Mouse (Mus musculus) left cerebral cortex, postnatal 14 days (tissue): ENCODE measurements around the gene Ankrd33b. TPM values are rescaled to one million over a fixed set of nuclear protein-coding genes. Genes with fewer than 3 reads are reported as not detected.

ENCODE experiments used
- DNase-seq, 2 experiments: peaks; one replicate each; pipeline ENCODE4 v3.0.0; 2021 to 2022; ENCODE audit warnings: low spot score in 2 of 2, mixed read lengths in 1 of 2
- intact Hi-C: fragments of 180-260 bp; cut with DNase I; formaldehyde crosslinking; loops from one replicate; pipeline ENCODE4 v1.15.1; 2025
- long read RNA-seq, 2 experiments: library from polyadenylated mRNA; stranded (forward); transcript quantifications; one replicate each; pipeline ENCODE4 v2.0.0; 2021
- total RNA-seq, 2 experiments: library from RNA; stranded (reverse); gene quantifications; 2 replicates each; pipeline ENCODE4 v1.2.3; 2021

Gene Ankrd33b
- total RNA-seq = 10 to 100 TPM; 24.2 to 30.9 TPM
- long read RNA-seq, experiment 1, full-length matches to known transcripts = 14 of 22 reads
- long read RNA-seq, experiment 1, partial matches to known transcripts = 0 of 22 reads
- long read RNA-seq, experiment 1, other reads (novel, unspliced or antisense) = 8 of 22 reads
- long read RNA-seq, experiment 2, full-length matches to known transcripts = 8 of 13 reads
- long read RNA-seq, experiment 2, partial matches to known transcripts = 0 of 13 reads
- long read RNA-seq, experiment 2, other reads (novel, unspliced or antisense) = 5 of 13 reads

- intact Hi-C loops = loop anchor here (5.0 kb wide), 2 partner anchors 50 kb away; no protein-coding TSS in a partner anchor
Observed at GRCm38 (mm10) chr15:31367481-31368200, at the start of gene Ankrd33b. Gene Ankrd33b (minus strand): TSS chr15:31367726.

GRCm38 (mm10) chr15:31415181-31415580 is 47.7 kb upstream of the Ankrd33b start:
- intact Hi-C loops = loop anchor here (5.0 kb wide), 1 partner anchor 48 kb away; the partner anchor contains the start of gene Ankrd33b
- no peak for DNase-seq

More at GRCm38 (mm10) chr15:31367481-31368200, at the start of gene Ankrd33b:
- peak in 1 of 2 experiments; percentile 63 for DNase-seq

- no peak for DNase-seq
- intact Hi-C loops = no loop called here
Observed at GRCm38 (mm10) chr15:31414179-31414898, 46.8 kb upstream of the Ankrd33b start.

- DNase-seq = no peak
- intact Hi-C loops = no loop called here
Observed at GRCm38 (mm10) chr15:31413662-31414061, 46.1 kb upstream of the Ankrd33b start.

GRCm38 (mm10) chr15:31412933-31413332 is 45.4 kb upstream of the Ankrd33b start:
- DNase-seq = no peak
- intact Hi-C loops = no loop called here

GRCm38 (mm10) chr15:31412436-31412835 is 44.9 kb upstream of the Ankrd33b start:
- intact Hi-C loops = no loop called here

GRCm38 (mm10) chr15:31407490-31407889 is 40.0 kb upstream of the Ankrd33b start:
- DNase-seq = no peak
- intact Hi-C loops = no loop called here

More at GRCm38 (mm10) chr15:31412436-31412835, 44.9 kb upstream of the Ankrd33b start:
- no peak for DNase-seq

GRCm38 (mm10) chr15:31406881-31407280 is 39.4 kb upstream of the Ankrd33b start:
- intact Hi-C loops = no loop called here

GRCm38 (mm10) chr15:31404346-31404745 is 36.8 kb upstream of the Ankrd33b start:
- intact Hi-C loops = no loop called here
- DNase-seq = no peak

More at GRCm38 (mm10) chr15:31406881-31407280, 39.4 kb upstream of the Ankrd33b start:
- no peak for DNase-seq

- no peak for DNase-seq
- intact Hi-C loops = no loop called here
Observed at GRCm38 (mm10) chr15:31402200-31402892, 34.8 kb upstream of the Ankrd33b start.

- intact Hi-C loops = no loop called here
- no peak for DNase-seq
Observed at GRCm38 (mm10) chr15:31400974-31401373, 33.4 kb upstream of the Ankrd33b start.

- intact Hi-C loops = loop anchor here (5.0 kb wide), 1 partner anchor 61 kb away; no protein-coding TSS in a partner anchor
- DNase-seq = peak in 1 of 2 experiments; percentile 57
Observed at GRCm38 (mm10) chr15:31398769-31399168, 31.2 kb upstream of the Ankrd33b start.

- DNase-seq = no peak
- intact Hi-C loops = loop anchor here (5.0 kb wide), 1 partner anchor 60 kb away; no protein-coding TSS in a partner anchor
Observed at GRCm38 (mm10) chr15:31397379-31397778, 29.9 kb upstream of the Ankrd33b start.

- peak; percentile 44 to 71 for DNase-seq
- intact Hi-C loops = loop anchor here (5.0 kb wide), 1 partner anchor 59 kb away; no protein-coding TSS in a partner anchor
Observed at GRCm38 (mm10) chr15:31396755-31397154, 29.2 kb upstream of the Ankrd33b start.

GRCm38 (mm10) chr15:31395986-31396385 is 28.5 kb upstream of the Ankrd33b start:
- intact Hi-C loops = loop anchor here (5.0 kb wide), 1 partner anchor 59 kb away; no protein-coding TSS in a partner anchor
- no peak for DNase-seq

GRCm38 (mm10) chr15:31393402-31393801 is 25.9 kb upstream of the Ankrd33b start:
- intact Hi-C loops = loop anchor here (5.0 kb wide), 1 partner anchor 34 kb away; no protein-coding TSS in a partner anchor
- DNase-seq = peak; percentile 62 to 85

- peak; percentile 74 to 83 for DNase-seq
Observed at GRCm38 (mm10) chr15:31392705-31393104, 25.2 kb upstream of the Ankrd33b start.

GRCm38 (mm10) chr15:31392135-31392534 is 24.6 kb upstream of the Ankrd33b start:
- no peak for DNase-seq
- intact Hi-C loops = loop anchor here (5.0 kb wide), 1 partner anchor 35 kb away; no protein-coding TSS in a partner anchor

More at GRCm38 (mm10) chr15:31392705-31393104, 25.2 kb upstream of the Ankrd33b start:
- intact Hi-C loops = loop anchor here (5.0 kb wide), 1 partner anchor 35 kb away; no protein-coding TSS in a partner anchor
